Mouse (Mus musculus) layer of hippocampus, adult 9-11 months (tissue): ENCODE measurements around the gene Tom1l2.

Experiments
- DNase-seq: peaks from one replicate; pipeline ENCODE4 v3.0.0; 2022

Gene Tom1l2

GRCm38 (mm10) chr11:60345868-60346267 is 6.8 kb downstream of the Tom1l2 start:
- no peak for DNase-seq

GRCm38 (mm10) chr11:60339361-60339760 is 13.3 kb downstream of the Tom1l2 start:
- DNase-seq = no peak

DNA sequence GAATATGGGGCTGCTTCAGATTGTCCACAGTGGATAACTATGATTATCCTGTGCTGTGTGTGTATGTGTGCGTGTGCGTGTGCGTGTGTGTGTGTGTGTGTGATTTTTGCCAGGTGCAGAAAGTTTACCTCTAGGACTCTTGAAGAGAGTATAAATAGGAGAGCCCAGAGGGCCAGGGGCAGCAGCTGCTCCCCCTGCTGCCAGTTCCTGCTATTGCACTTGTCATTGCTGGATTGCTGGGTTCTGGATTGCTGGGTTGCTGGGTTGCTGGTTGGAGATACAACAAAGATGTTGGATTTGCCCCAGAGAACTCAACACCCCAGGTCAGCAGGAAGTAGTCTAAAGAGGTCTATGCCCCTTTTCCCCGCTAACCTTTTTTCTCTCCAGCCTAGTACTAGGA is 14.4 kb downstream of the Tom1l2 start:
- no peak for DNase-seq

DNA sequence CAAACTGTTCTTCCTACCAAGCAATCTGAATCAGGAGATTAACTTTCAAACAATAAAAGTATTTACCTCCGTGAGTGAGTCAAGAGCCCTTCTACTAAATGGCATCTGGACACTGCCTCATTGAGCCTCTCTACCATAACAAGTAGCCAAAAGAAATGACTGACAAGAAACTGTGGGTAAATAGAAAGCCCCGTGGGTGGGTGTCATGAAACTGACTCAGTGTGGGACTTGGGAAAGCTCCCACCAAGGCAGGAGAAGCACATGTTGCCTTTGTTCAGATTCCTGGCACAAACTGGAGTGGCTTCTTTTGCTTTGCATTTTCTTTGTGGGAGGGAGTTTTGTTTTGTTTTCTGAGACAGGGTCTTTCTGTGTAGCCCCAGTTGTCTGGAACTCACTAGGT is 16.9 kb downstream of the Tom1l2 start:
- no peak for DNase-seq

GRCm38 (mm10) chr11:60334124-60334523 is 18.6 kb downstream of the Tom1l2 start:
- peak; percentile 72 for DNase-seq

DNA sequence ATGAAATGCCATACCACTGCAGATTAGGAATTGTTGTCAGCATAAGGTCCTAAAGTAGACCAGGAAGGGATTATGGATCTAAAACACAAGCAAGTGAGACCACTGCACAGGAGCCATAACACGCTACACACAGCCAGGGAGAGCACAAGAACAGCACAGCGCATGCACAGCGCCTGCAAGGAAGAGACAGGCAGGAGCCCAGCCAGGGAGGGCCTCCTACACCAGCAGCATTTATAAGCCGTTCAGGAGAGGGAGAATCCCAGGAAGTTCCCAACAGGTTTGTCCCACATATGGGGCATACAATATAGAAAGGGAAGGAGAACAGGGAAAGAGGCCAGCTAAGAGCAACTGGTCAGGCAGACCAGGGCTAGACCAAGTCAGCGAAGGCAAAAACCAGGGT is 19.2 kb downstream of the Tom1l2 start:
- no peak for DNase-seq

DNA sequence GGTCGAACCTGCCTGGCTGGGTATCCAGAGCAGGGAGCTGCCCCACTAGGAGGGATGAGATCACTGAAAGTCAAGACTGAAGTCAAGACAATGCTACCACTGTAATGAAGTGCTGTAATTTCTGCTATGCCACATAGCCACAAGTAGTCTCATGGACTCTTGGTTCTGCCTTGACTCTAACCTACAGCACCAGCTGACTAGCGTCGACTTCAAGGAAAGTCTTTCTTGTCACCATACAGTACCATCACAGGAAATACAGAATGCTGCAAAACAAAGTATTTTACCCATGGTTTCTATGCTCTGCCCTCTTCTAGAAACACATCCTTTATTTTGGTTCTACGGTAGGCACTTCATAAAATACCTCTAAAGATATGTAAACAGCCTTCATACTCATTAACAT is 22.2 kb downstream of the Tom1l2 start:
- no peak for DNase-seq

DNA sequence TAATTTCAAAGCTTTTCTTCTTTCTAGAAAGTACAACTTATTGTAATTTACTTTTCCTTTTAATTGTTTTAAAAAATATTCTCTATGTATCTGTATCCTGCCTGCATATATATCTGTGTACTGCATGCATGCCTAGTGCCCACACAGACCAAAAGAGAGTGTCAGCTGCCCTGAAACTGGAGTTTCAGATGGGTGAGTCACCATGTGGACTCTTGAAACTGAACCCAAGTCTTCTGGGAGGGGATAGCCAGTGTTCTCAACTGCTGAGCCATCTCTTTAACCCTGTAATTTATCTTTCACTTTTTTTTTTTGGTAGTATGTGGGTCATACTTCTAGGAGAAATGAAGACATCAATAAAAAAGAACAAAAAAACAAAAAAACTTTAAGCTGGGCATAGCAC is 29.0 kb downstream of the Tom1l2 start:
- no peak for DNase-seq

DNA sequence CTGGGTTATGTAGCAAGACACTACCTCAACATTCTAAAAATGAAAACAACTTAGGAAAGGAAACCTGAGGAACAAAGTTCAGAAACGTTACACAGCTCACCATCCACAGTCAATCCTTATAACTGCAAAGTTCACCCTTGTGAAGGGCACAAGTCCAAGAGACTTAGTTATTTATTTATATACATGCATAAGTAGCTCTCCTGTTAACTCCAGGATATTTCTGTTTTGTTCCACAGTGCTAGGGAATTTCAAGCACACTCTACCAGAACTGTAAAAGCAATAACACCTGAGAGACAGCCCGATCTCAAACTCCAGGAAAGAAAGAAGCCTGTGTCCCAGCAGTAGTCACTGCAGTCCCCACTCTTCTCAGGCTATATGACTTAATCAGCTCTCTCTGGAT is 31.3 kb downstream of the Tom1l2 start:
- DNase-seq = no peak

DNA sequence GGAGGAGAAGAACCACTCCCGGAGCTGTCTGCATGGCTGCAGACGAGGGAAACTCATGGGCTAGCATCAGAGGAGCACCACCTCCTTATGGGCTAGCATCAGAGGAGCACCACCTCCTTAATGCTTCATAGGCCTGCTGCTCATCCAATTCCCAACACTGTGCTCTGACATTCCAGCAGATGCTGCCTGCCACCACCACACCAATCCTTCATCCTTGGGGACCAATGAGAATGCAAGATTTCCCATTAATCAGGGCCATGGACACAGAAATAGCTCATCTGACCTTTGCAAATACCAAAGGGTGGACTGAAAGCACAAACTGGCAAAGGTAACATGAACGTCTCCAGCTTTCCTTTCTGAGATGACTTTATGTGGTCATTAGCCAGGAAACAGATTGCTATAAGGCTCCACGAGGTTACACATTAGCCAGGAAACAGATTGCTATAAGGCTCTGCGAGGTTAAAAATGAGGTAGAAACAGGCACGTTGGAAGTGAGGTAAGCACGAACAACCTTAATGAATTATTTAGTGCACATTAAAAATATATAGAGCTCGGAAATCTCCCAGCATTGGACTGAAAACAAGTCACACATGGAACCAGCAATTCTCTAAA is 32.2 kb downstream of the Tom1l2 start:
- DNase-seq = no peak

DNA sequence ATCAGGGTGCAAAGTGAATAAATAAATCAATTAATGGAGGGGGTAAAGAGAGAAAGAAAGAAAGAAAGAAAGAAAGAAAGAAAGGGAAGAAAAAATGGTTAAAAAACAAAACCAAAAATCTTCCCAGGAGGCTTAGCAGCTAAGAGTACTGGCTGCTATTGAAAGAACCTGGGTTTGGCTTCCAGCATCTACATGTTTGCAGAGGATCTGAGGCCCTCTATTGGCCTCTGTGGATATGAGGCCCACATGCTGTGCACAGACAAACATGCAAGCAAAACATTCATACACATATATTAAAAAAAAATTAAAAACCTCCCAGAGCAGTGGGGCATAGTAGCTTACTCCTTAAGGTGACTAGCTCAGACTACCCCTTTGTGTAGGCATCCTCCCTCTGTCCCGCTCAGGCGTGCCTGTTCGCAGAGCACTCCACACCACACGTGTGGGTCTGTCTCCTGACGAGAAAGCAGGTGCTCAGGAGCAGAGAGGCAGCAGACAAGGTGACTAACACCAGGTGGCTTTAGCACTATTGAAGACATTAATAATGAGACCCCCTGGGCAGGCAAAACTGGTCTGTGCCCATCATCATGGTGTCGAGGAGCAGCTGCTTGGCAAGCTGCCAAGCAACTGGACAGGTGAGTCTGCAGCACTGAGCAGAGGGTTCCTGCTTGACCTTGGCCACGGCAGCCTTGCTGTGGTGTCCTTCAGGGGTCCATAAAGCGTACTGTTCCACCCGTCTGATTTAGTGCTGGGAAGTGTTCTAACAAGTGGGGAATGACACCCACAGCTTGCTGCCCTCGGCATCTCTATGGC is 33.2 kb downstream of the Tom1l2 start:
- no peak for DNase-seq

DNA sequence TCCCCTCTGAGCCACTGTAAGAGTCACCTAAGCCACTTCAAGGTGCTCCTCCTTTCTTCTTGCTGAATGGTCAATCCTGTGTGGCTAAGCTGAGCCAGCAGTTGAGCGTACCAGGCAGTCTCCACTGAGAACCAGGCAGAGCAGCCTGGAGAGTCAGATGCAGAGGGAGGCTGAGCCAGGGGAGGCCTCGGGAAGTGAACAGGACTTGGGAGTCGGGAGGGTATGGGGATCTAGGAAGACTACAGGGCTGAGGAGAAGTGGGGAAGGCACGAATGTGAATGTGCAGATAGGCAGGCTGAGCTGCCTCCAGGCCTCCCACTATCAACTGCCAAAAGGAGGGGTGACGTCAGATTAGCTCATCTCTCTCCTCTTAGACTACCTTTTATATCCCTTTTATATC is 34.0 kb downstream of the Tom1l2 start:
- no peak for DNase-seq

GRCm38 (mm10) chr11:60317376-60318102 is 35.2 kb downstream of the Tom1l2 start:
- DNase-seq = no peak

DNA sequence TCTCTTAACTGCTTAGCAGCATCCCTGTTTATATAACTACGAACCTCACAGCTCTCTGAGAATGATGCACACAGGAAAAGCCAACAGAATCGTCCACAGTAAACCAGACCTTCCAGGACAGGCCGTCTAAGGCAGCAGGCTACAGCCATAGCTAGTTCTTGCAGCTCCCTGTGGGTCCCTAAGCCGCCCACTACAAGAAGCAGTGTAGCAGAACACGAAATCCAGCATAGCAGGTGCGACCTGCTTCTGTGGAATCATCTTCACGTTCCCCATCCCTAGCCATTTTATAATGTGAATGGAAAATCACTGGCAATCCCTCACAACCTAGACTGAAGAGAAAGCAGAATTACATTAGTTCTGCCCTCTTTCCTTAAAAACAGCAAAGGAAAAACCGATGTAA is 35.8 kb downstream of the Tom1l2 start:
- DNase-seq = no peak

- DNase-seq = no peak
Observed at GRCm38 (mm10) chr11:60316250-60316649, 36.5 kb downstream of the Tom1l2 start.

GRCm38 (mm10) chr11:60311025-60311854 is 41.5 kb downstream of the Tom1l2 start:
- peak; percentile 95 for DNase-seq

DNA sequence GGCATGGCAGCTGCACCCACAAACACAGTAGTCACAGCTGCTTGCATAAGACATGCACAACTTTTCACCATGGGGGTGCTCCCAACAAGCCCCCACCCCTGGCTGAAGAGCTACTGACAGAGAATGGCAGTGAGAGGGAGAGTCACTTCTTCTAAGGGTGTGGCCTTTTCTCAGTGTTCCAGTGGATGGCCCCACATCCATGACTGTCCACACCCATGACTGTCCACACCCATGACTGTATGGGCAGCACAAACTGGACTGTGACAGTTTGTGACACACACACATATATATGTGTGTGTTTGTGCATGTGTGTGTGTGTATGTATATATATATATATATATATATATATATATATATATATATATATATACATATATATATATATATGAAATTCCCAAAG is 42.8 kb downstream of the Tom1l2 start:
- no peak for DNase-seq

GRCm38 (mm10) chr11:60308506-60309116 is 44.1 kb downstream of the Tom1l2 start:
- no peak for DNase-seq

DNA sequence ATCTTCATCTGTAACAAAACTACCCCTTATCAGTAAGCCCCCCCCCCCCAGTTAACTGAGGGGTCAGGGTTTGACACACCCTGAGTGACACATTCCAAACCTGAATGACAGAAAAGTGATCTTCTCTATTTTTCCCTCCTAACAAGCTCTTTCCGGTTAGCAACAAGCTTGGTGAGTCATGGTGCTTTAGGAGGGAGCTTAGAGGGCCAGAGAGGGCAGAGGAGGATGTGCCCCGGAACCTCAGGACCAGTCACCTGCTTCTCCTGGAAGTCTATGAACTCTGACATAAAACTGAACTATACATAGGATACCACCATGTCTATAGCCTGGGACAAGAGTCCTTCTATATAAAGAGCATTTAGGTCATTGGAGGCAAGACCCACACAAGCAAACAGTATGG is 44.6 kb downstream of the Tom1l2 start:
- DNase-seq = no peak

GRCm38 (mm10) chr11:60307375-60307825 is 45.3 kb downstream of the Tom1l2 start:
- no peak for DNase-seq

GRCm38 (mm10) chr11:60306834-60307233 is 45.9 kb downstream of the Tom1l2 start:
- DNase-seq = no peak

DNA sequence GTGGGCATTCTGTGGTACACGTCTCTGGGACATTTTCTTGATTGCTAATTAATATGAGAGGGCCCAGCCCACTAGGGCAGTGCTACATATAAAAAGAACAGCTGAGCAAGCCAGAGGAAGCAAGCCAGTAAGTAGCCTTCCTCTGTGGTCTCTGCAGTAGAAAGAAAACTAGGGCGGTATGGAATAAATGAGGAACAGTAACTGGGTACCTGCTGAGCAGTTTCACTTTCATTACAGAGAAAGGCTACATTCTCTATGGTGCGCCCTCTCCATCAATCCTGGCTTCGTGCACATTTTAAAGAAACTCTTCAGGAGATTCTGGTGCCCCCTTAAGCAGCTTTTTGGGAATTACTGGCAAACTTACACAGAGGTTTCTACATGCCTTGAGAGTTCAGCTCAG is 47.1 kb downstream of the Tom1l2 start:
- DNase-seq = no peak

DNA sequence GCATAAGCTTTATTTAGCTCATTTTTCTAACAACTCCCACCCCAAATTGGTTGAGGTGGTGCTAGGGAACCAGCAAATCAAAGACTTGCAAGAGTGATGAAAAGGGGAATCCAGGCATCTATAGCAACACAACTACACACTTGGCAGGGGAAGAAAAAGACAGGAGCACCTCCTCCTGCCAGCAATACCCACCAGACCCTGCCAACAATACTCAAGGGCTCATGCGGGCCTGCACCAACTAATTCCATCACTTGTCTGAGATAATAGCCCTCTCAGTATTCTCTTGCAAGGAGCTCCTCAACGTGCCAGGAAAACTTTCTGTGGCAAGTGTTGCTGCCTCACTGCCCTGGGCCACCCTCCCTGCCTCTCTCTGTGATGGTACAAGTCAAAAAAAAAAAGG is 49.2 kb downstream of the Tom1l2 start:
- DNase-seq = no peak
